ENCODE assay signal across 8 mouse cellular contexts in genomic region chr4:43038567-43039495, GRCm38 (mm10). TPM values are rescaled to one million over a fixed set of nuclear protein-coding genes. Genes with fewer than 3 reads are reported as not detected.
DNase-seq lines count a peak whose midpoint lies in the region; ATAC-seq and TF ChIP-seq lines count a peak whose summit lies in the region.

No protein-coding gene starts in this region.

- H3K4me2 ChIP-seq in forebrain, embryonic 13.5 days = peak overlapping the region; percentile 74
- H3K4me2 ChIP-seq in hindbrain, embryonic 16.5 days (ENCODE audit: low read length) = peak overlapping the region; percentile 76
- H3K4me2 ChIP-seq in limb, embryonic 13.5 days (replicated peaks) = peak overlapping the region; percentile 85
- peak overlapping the region; percentile 88 for H3K4me2 ChIP-seq in midbrain, postnatal 0 days (ENCODE audit: low read depth, low read length, poor library complexity, severe bottlenecking)

- ATAC-seq in frontal cortex, adult (ENCODE audit: low TSS enrichment) = peak; percentile 39
- no peak for ATAC-seq in forebrain, embryonic 13.5 days
- no peak for ATAC-seq in hindbrain, embryonic 16.5 days
- no peak for ATAC-seq in limb, embryonic 13.5 days (ENCODE audit: low FRiP score, low read depth)
- ATAC-seq in midbrain, postnatal 0 days (ENCODE audit: low FRiP score) = no peak

- DNase-seq in frontal cortex, postnatal 25 days (ENCODE audit: low spot score in 2 of 2) = no peak
- peak; percentile 88 to 94 for DNase-seq in adrenal gland, adult (ENCODE audit: inconsistent age in 2 of 2, low spot score in 1 of 2)
- peak; percentile 72 for DNase-seq in midbrain, postnatal 0 days (ENCODE audit: low spot score)
- DNase-seq in thymus, adult 18-20 months = no peak

- H3K4me3 ChIP-seq in forebrain, embryonic 13.5 days = peak overlapping the region; percentile 72
- peak overlapping the region; percentile 79 for H3K4me3 ChIP-seq in hindbrain, embryonic 16.5 days (ENCODE audit: low read length)
- H3K4me3 ChIP-seq in limb, embryonic 13.5 days = peak overlapping the region; percentile 77
- H3K4me3 ChIP-seq in midbrain, postnatal 0 days (ENCODE audit: low read depth, low read length) = peak overlapping the region; percentile 81

- TF ChIP-seq CTCF in midbrain, postnatal 0 days (IDR thresholded peaks at IDR 0.05) = no peak

- no peak overlapping the region for H3K27ac ChIP-seq in forebrain, embryonic 13.5 days
- no peak overlapping the region for H3K27ac ChIP-seq in hindbrain, embryonic 16.5 days (ENCODE audit: low read depth, low read length)
- H3K27ac ChIP-seq in limb, embryonic 13.5 days = 0 out of 2 replicates have a peak overlapping the region, but pooled peaks have one; percentile 67
- H3K27ac ChIP-seq in midbrain, postnatal 0 days (ENCODE audit: low read depth, low read length) = peak overlapping the region; percentile 75

- H3K27me3 ChIP-seq in forebrain, embryonic 13.5 days = no peaks in the 10 kb centered on the region
- no peaks in the 10 kb centered on the region for H3K27me3 ChIP-seq in hindbrain, embryonic 16.5 days (replicated peaks; ENCODE audit: control insufficient read depth, insufficient read depth, low read length)
- no peaks in the 10 kb centered on the region for H3K27me3 ChIP-seq in limb, embryonic 13.5 days
- H3K27me3 ChIP-seq in midbrain, postnatal 0 days (ENCODE audit: insufficient read depth, low read length) = no peaks in the 10 kb centered on the region

- peaks cover 35% of the 10 kb centered on the region for H3K36me3 ChIP-seq in forebrain, embryonic 13.5 days (ENCODE audit: poor library complexity, severe bottlenecking)
- peaks cover 17% of the 10 kb centered on the region for H3K36me3 ChIP-seq in hindbrain, embryonic 16.5 days (ENCODE audit: control insufficient read depth, insufficient read depth, low read length)
- peaks cover 29% of the 10 kb centered on the region for H3K36me3 ChIP-seq in limb, embryonic 13.5 days
- H3K36me3 ChIP-seq in midbrain, postnatal 0 days (ENCODE audit: insufficient read depth, low read length) = peaks cover 13% of the 10 kb centered on the region

- H3K9ac ChIP-seq in forebrain, embryonic 13.5 days = peak overlapping the region; percentile 86
- H3K9ac ChIP-seq in hindbrain, embryonic 16.5 days (ENCODE audit: low read depth, low read length) = peak overlapping the region; percentile 83
- peak overlapping the region; percentile 80 for H3K9ac ChIP-seq in limb, embryonic 13.5 days
- H3K9ac ChIP-seq in midbrain, postnatal 0 days (replicated peaks; ENCODE audit: low read length, poor library complexity, severe bottlenecking) = peak overlapping the region; percentile 91

- H3K4me1 ChIP-seq in forebrain, embryonic 13.5 days = peaks cover 43% of the 10 kb centered on the region
- peaks cover 31% of the 10 kb centered on the region for H3K4me1 ChIP-seq in hindbrain, embryonic 16.5 days (ENCODE audit: control insufficient read depth, insufficient read depth, low read depth, low read length)
- peaks cover 25% of the 10 kb centered on the region for H3K4me1 ChIP-seq in limb, embryonic 13.5 days
- H3K4me1 ChIP-seq in midbrain, postnatal 0 days (ENCODE audit: insufficient read depth, low read length) = peaks cover 5% of the 10 kb centered on the region; the same call in 1 of the 2 replicates

- no peaks in the 10 kb centered on the region for H3K9me3 ChIP-seq in forebrain, embryonic 13.5 days (replicated peaks)
- no peaks in the 10 kb centered on the region for H3K9me3 ChIP-seq in hindbrain, embryonic 16.5 days (ENCODE audit: control insufficient read depth, low read length)
- H3K9me3 ChIP-seq in limb, embryonic 13.5 days = no peaks in the 10 kb centered on the region
- no peaks in the 10 kb centered on the region for H3K9me3 ChIP-seq in midbrain, postnatal 0 days (ENCODE audit: low read length)

- 59% methylated on average over 15 of the region's 15 CpGs for WGBS in forebrain, embryonic 13.5 days
- 51% methylated on average over 15 of the region's 15 CpGs for WGBS in hindbrain, embryonic 16.5 days
- WGBS in limb, embryonic 13.5 days = 55% methylated on average over 15 of the region's 15 CpGs
- WGBS in midbrain, postnatal 0 days = 58% methylated on average over 15 of the region's 15 CpGs

RNA-seq across cellular contexts. Expression of gene Fam214b, which starts 7.2 kb away (rescaled TPM):
- polyA plus RNA-seq in forebrain, embryonic 13.5 days (2015; fragmentation: Nextera tagmentation; extraction: Ambion mirVana) = 33.8 and 42.3 TPM in 2 replicates
- polyA plus RNA-seq in hindbrain, embryonic 16.5 days (2015; fragmentation: Nextera tagmentation; extraction: Ambion mirVana) = 32.3 and 36.3 TPM in 2 replicates
- 13.7 and 14.7 TPM in 2 replicates for polyA plus RNA-seq in limb, embryonic 13.5 days (2015; fragmentation: Nextera tagmentation; extraction: Ambion mirVana)
- 31.1 and 48.7 TPM in 2 replicates for total RNA-seq in midbrain, postnatal 0 days (2014; rRNA removed)
- 30.3 and 32.3 TPM in 2 replicates for polyA plus RNA-seq in midbrain, postnatal 0 days (2015; fragmentation: Nextera tagmentation; extraction: Ambion mirVana)

RNA-seq across cellular contexts. Expression of gene Stoml2, which starts 7.3 kb away (rescaled TPM):
- polyA plus RNA-seq in forebrain, embryonic 13.5 days (2015; fragmentation: Nextera tagmentation; extraction: Ambion mirVana) = 305 and 335 TPM in 2 replicates
- polyA plus RNA-seq in hindbrain, embryonic 16.5 days (2015; fragmentation: Nextera tagmentation; extraction: Ambion mirVana) = 234 and 261 TPM in 2 replicates
- polyA plus RNA-seq in limb, embryonic 13.5 days (2015; fragmentation: Nextera tagmentation; extraction: Ambion mirVana) = 343 and 345 TPM in 2 replicates
- total RNA-seq in midbrain, postnatal 0 days (2014; rRNA removed) = 89.6 and 102 TPM in 2 replicates
- 230 and 241 TPM in 2 replicates for polyA plus RNA-seq in midbrain, postnatal 0 days (2015; fragmentation: Nextera tagmentation; extraction: Ambion mirVana)

RNA-seq across cellular contexts. Expression of gene Pigo, which starts 13.2 kb away (rescaled TPM):
- 21.4 and 25.3 TPM in 2 replicates for polyA plus RNA-seq in forebrain, embryonic 13.5 days (2015; fragmentation: Nextera tagmentation; extraction: Ambion mirVana)
- polyA plus RNA-seq in hindbrain, embryonic 16.5 days (2015; fragmentation: Nextera tagmentation; extraction: Ambion mirVana) = 28.5 and 30.8 TPM in 2 replicates
- polyA plus RNA-seq in limb, embryonic 13.5 days (2015; fragmentation: Nextera tagmentation; extraction: Ambion mirVana) = 25.7 and 26.0 TPM in 2 replicates
- total RNA-seq in midbrain, postnatal 0 days (2014; rRNA removed) = 30.5 and 33.4 TPM in 2 replicates
- 24.4 and 26.1 TPM in 2 replicates for polyA plus RNA-seq in midbrain, postnatal 0 days (2015; fragmentation: Nextera tagmentation; extraction: Ambion mirVana)

RNA-seq across cellular contexts. Expression of gene Unc13b, which starts 19.9 kb away (rescaled TPM):
- 15.1 and 15.2 TPM in 2 replicates for polyA plus RNA-seq in forebrain, embryonic 13.5 days (2015; fragmentation: Nextera tagmentation; extraction: Ambion mirVana)
- 13.0 and 16.5 TPM in 2 replicates for polyA plus RNA-seq in hindbrain, embryonic 16.5 days (2015; fragmentation: Nextera tagmentation; extraction: Ambion mirVana)
- polyA plus RNA-seq in limb, embryonic 13.5 days (2015; fragmentation: Nextera tagmentation; extraction: Ambion mirVana) = 2.5 and 2.7 TPM in 2 replicates
- 40.2 and 54.6 TPM in 2 replicates for total RNA-seq in midbrain, postnatal 0 days (2014; rRNA removed)
- polyA plus RNA-seq in midbrain, postnatal 0 days (2015; fragmentation: Nextera tagmentation; extraction: Ambion mirVana) = 6.3 and 7.9 TPM in 2 replicates

RNA-seq across cellular contexts. Expression of gene Fancg, which starts 28.5 kb away (rescaled TPM):
- 22.9 and 23.5 TPM in 2 replicates for polyA plus RNA-seq in forebrain, embryonic 13.5 days (2015; fragmentation: Nextera tagmentation; extraction: Ambion mirVana)
- 22.7 and 25.8 TPM in 2 replicates for polyA plus RNA-seq in hindbrain, embryonic 16.5 days (2015; fragmentation: Nextera tagmentation; extraction: Ambion mirVana)
- 19.5 and 20.7 TPM in 2 replicates for polyA plus RNA-seq in limb, embryonic 13.5 days (2015; fragmentation: Nextera tagmentation; extraction: Ambion mirVana)
- 15.0 and 18.2 TPM in 2 replicates for total RNA-seq in midbrain, postnatal 0 days (2014; rRNA removed)
- polyA plus RNA-seq in midbrain, postnatal 0 days (2015; fragmentation: Nextera tagmentation; extraction: Ambion mirVana) = 14.2 and 14.3 TPM in 2 replicates

Comparison
In these comparisons a context has a peak if more than half of its experiments do, and no peak if none do; other contexts are left out.
1. DNase-seq: peak in adrenal gland, adult (2 of 2) and midbrain, postnatal 0 days (single experiment); none in frontal cortex, postnatal 25 days (0 of 2) and thymus, adult 18-20 months (0 of 2).
2. H3K27ac ChIP-seq: peak in limb, embryonic 13.5 days (single experiment) and midbrain, postnatal 0 days (single experiment); none in forebrain, embryonic 13.5 days (single experiment) and hindbrain, embryonic 16.5 days (single experiment).
3. Peak in every context shown above with its lines, with median percentiles within 50 percentile points of each other: H3K4me2 ChIP-seq, H3K4me3 ChIP-seq and H3K9ac ChIP-seq.